Mouse (Mus musculus) brain, embryonic 14.5 days (tissue): ENCODE measurements around the gene Gpn2.

Experiments
- CTCF ChIP-seq: fragments of 200-500 bp; IDR thresholded peaks from 2 replicates; pipeline ENCODE4 v1.5.1; 2012; ENCODE audit warnings: inconsistent platforms, mild to moderate bottlenecking, moderate library complexity, borderline replicate concordance; ENCODE audit not compliant: insufficient read depth, insufficient read length; ENCODE audit errors: extremely low read depth
- POLR2A ChIP-seq: fragments of 200-500 bp; IDR thresholded peaks from 2 replicates; pipeline ENCODE4 v1.6.1; 2012; ENCODE audit warnings: mild to moderate bottlenecking, inconsistent platforms, borderline replicate concordance; ENCODE audit not compliant: poor library complexity, insufficient read depth, insufficient read length, severe bottlenecking; ENCODE audit errors: extremely low read depth

GRCm38 (mm10) chr4:133600306-133600705 is 16.1 kb downstream of the Gpn2 start:
- TF ChIP-seq POLR2A = no peak
- TF ChIP-seq CTCF = no peak
